Mouse (Mus musculus): ENCODE results near the gene Dusp3. TPM values are rescaled to one million over a fixed set of nuclear protein-coding genes. Genes with fewer than 3 reads are reported as not detected.

Gene Dusp3
- total and polyA plus RNA-seq, 2 experiments = 15.8 to 38.7 TPM

DNA sequence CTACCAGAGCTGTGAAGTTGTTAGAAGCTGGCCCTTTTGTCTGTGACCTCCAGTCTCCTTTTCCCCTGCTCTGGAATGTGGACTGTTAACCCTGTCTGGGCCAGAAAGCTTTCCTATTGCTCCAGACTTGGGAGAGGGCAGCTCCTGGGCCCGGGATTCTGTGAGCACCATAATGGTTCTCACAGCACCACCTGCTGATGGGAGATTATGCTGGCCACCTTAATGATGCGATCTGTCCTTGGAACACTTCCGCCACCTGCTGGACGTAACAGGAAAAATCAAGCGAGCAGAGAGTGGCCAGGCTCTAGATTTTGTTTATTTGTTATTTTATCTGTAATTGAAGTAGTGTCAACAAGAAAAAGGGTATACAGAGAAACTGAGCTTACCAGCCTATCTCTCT, 18.0 kb downstream of the Dusp3 start:
- Histone ChIP-seq H3K9ac (ENCODE audit: low read depth, low read length) (no peak overlapping the region), H3K4me1 (ENCODE audit: control insufficient read depth, insufficient read depth, low read length) (peaks cover 12% of the 10 kb centered on the region; the same call in 1 of the 2 replicates), H3K79me2 (ENCODE audit: control insufficient read depth, insufficient read depth, low read length) (no peaks in the 10 kb centered on the region), H3K4me3 (ENCODE audit: insufficient read depth, low read depth, low read length) (no peak overlapping the region), H3K27me3 (ENCODE audit: control insufficient read depth, insufficient read depth, low read length) (peaks cover 14% of the 10 kb centered on the region), H3K36me3 (ENCODE audit: control insufficient read depth, insufficient read depth, low read length) (peaks cover 3% of the 10 kb centered on the region; the same call in 1 of the 2 replicates), H3K27ac (replicated peaks; ENCODE audit: insufficient read depth, low read depth, low read length) (no peak overlapping the region)
- DNase-seq (ENCODE audit: extremely low read depth, low read depth, low spot score) = peak; percentile 69
- no peak for TF ChIP-seq POLR2A (IDR thresholded peaks at IDR 0.05; ENCODE audit: extremely low read depth, insufficient read depth, low read length)
- TF ChIP-seq CTCF (IDR thresholded peaks at IDR 0.05; ENCODE audit: low read depth, low read length) = peak; percentile 91
- 0% methylated on average over 5 of the region's 5 CpGs for WGBS

DNA sequence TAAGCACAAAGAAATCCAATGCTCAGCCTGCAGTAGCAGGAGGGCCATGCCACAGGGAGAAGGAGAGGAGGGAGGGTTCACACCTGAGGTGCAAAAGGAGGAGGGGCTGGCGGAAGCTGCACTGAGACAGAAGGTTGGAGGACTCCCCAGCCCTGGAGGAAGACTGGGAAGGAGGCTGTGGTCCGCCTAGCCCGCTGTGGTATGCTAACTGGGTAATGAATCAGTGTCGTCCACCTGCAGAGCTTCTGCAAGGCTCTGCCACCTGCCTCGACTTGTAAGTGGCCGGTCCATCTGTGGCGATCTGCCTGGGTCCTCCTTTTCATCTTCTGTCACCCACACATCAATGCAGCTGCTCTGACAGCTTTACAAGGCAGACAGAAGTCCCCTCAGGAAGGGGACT, 18.5 kb downstream of the Dusp3 start:
- no peak for TF ChIP-seq POLR2A (IDR thresholded peaks at IDR 0.05; ENCODE audit: extremely low read depth, insufficient read depth, low read length)
- TF ChIP-seq CTCF (IDR thresholded peaks at IDR 0.05; ENCODE audit: low read depth, low read length) = no peak
- Histone ChIP-seq H3K4me1 (ENCODE audit: control insufficient read depth, insufficient read depth, low read length) (peaks cover 12% of the 10 kb centered on the region; the same call in 1 of the 2 replicates), H3K27ac (replicated peaks; ENCODE audit: insufficient read depth, low read depth, low read length) (no peak overlapping the region), H3K79me2 (ENCODE audit: control insufficient read depth, insufficient read depth, low read length) (no peaks in the 10 kb centered on the region), H3K36me3 (ENCODE audit: control insufficient read depth, insufficient read depth, low read length) (no peaks in the 10 kb centered on the region), H3K27me3 (ENCODE audit: control insufficient read depth, insufficient read depth, low read length) (peaks cover 19% of the 10 kb centered on the region), H3K4me3 (ENCODE audit: insufficient read depth, low read depth, low read length) (no peak overlapping the region), H3K9ac (ENCODE audit: low read depth, low read length) (no peak overlapping the region)
- no peak for DNase-seq (ENCODE audit: extremely low read depth, low read depth, low spot score)
- 39% methylated on average over 7 of the region's 7 CpGs for WGBS

DNA sequence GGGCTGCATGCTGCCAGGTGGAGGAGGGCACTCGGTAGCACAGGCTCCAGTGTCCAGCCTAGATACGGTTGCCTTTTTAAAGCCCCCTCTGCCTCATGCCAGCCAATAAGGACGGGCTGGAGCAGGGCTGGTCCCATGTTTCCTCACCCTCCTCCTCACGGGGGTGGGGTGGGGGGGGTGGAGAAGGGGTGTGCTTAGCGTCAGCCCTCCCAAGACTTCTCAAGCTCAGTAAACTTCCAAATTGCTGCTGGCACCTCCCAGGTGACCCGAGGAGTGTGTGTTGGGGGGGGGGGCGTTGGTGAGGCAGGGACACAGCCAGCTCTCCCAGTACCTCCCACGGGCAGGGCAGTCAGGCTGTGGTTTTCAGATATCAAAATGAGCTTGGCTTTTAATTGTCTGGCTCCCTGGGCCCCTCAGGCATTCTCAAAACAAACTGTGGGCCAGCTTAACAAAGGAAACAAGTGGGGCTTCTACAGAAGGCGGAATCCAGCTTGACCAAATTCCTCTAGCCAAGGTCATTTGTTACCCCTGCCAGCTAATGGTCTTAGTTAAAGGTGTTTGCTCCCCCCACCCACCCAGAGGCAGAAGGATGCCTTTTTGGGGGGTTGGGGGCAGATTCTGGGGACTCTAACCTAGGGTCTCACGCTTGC, 19.7 kb downstream of the Dusp3 start, which contains the start of gene Sost:
Sost (minus strand) TSS at position 51 of the 650 bp plus-strand sequence.
- Histone ChIP-seq H3K27me3 (ENCODE audit: control insufficient read depth, insufficient read depth, low read length) (peaks cover 25% of the 10 kb centered on the region), H3K4me1 (ENCODE audit: control insufficient read depth, insufficient read depth, low read length) (peaks cover 4% of the 10 kb centered on the region; the same call in 1 of the 2 replicates), H3K9ac (ENCODE audit: low read depth, low read length) (no peak within 1 kb of the TSS), H3K4me3 (ENCODE audit: insufficient read depth, low read depth, low read length) (no peak within 1 kb of the TSS), H3K36me3 (ENCODE audit: control insufficient read depth, insufficient read depth, low read length) (no peaks in the 10 kb centered on the region), H3K27ac (replicated peaks; ENCODE audit: insufficient read depth, low read depth, low read length) (no peak within 1 kb of the TSS), H3K79me2 (ENCODE audit: control insufficient read depth, insufficient read depth, low read length) (no peaks in the 10 kb centered on the region)
- no peak for DNase-seq (ENCODE audit: extremely low read depth, low read depth, low spot score)
- TF ChIP-seq CTCF (IDR thresholded peaks at IDR 0.05; ENCODE audit: low read depth, low read length) (no peak), POLR2A (IDR thresholded peaks at IDR 0.05; ENCODE audit: extremely low read depth, insufficient read depth, low read length) (no peak)
- WGBS = 42% methylated on average over 10 of the region's 10 CpGs

DNA sequence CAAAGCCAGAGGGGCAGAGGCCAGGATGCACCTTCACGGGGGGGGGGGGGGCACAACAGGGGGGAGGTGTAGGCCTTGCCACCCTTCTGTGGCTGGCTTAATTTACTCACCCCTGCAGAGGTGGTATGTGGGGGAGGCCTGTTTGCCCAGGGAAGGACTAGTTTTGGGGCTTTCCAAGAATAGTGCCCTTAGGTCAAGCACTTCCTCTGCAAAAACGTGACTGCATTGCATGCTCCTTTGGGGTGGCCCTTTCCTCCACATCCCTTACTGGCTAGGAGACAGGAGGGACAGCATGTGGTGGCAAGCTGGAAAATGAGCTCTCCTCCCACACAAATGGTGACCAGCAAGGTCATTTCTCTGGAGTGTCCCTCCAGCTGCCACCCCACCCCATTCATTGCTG, 21.3 kb downstream of the Dusp3 start:
- Histone ChIP-seq H3K27ac (replicated peaks; ENCODE audit: insufficient read depth, low read depth, low read length) (no peak overlapping the region), H3K4me3 (ENCODE audit: insufficient read depth, low read depth, low read length) (no peak overlapping the region), H3K27me3 (ENCODE audit: control insufficient read depth, insufficient read depth, low read length) (peaks cover 27% of the 10 kb centered on the region), H3K79me2 (ENCODE audit: control insufficient read depth, insufficient read depth, low read length) (no peaks in the 10 kb centered on the region), H3K36me3 (ENCODE audit: control insufficient read depth, insufficient read depth, low read length) (no peaks in the 10 kb centered on the region), H3K9ac (ENCODE audit: low read depth, low read length) (no peak overlapping the region), H3K4me1 (ENCODE audit: control insufficient read depth, insufficient read depth, low read length) (0 out of 2 replicates have a peak, but pooled peaks cover 2% of the 10 kb centered on the region)
- TF ChIP-seq CTCF (IDR thresholded peaks at IDR 0.05; ENCODE audit: low read depth, low read length) (no peak), POLR2A (IDR thresholded peaks at IDR 0.05; ENCODE audit: extremely low read depth, insufficient read depth, low read length) (no peak)
- WGBS = 0% methylated on average over 2 of the region's 2 CpGs
- no peak for DNase-seq (ENCODE audit: extremely low read depth, low read depth, low spot score)

DNA sequence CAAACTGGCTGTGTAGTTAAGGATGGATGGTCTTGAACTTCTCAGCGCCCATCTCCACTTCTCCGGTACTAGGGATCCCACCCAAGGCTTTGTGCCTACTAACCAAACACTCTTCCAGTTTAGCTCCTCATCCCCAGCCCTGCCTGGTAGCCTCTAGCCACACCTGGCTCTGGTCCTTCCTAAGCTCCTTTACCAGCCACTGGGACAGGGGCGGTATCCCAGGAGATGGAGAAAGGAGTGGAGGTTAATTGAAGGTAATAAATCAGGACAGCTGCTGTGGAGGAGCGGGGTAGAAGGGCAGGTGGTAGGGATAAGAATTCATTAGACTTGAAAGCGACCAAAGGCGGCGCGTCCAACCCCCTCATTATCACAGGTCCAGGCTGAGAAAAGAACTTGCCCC, 22.2 kb downstream of the Dusp3 start:
- no peaks in the 10 kb centered on the region for H3K36me3 ChIP-seq (ENCODE audit: control insufficient read depth, insufficient read depth, low read length)
- no peak overlapping the region for H3K4me3 ChIP-seq (ENCODE audit: insufficient read depth, low read depth, low read length)
- H3K27me3 ChIP-seq (ENCODE audit: control insufficient read depth, insufficient read depth, low read length) = peaks cover 27% of the 10 kb centered on the region
- no peaks in the 10 kb centered on the region for H3K79me2 ChIP-seq (ENCODE audit: control insufficient read depth, insufficient read depth, low read length)
- TF ChIP-seq CTCF (IDR thresholded peaks at IDR 0.05; ENCODE audit: low read depth, low read length) = no peak
- TF ChIP-seq POLR2A (IDR thresholded peaks at IDR 0.05; ENCODE audit: extremely low read depth, insufficient read depth, low read length) = no peak
- 0 out of 2 replicates have a peak, but pooled peaks cover 2% of the 10 kb centered on the region for H3K4me1 ChIP-seq (ENCODE audit: control insufficient read depth, insufficient read depth, low read length)
- no peak overlapping the region for H3K27ac ChIP-seq (replicated peaks; ENCODE audit: insufficient read depth, low read depth, low read length)
- DNase-seq (ENCODE audit: extremely low read depth, low read depth, low spot score) = no peak
- 22% methylated on average over 8 of the region's 8 CpGs for WGBS
- H3K9ac ChIP-seq (ENCODE audit: low read depth, low read length) = no peak overlapping the region

Measured in liver, adult 2 months (tissue).